9 mouse cellular contexts compared by ENCODE assay signal in genomic region chr1:161400126-161400525, GRCm38 (mm10). TPM values are rescaled to one million over a fixed set of nuclear protein-coding genes. Genes with fewer than 3 reads are reported as not detected.
DNase-seq lines count a peak whose midpoint lies in the region; ATAC-seq and TF ChIP-seq lines count a peak whose summit lies in the region.
"Had no signal": no experiment of that assay in that cellular context is flagged by ENCODE, and none has a peak within 500 bp of the region (broad histone marks: within the 10 kb centered on the region; RNA-seq: fewer than 3 reads in every experiment).

No protein-coding gene starts in this region.

- ATAC-seq in lung, embryonic 16.5 days (ENCODE audit: low read depth), result peak; percentile 72

- no peak overlapping the region for H3K4me2 ChIP-seq in lung, embryonic 16.5 days (ENCODE audit: low read depth, low read length)
- H3K4me2 ChIP-seq: heart, embryonic 15.5 days had no signal

- 24% methylated on average over 6 of the region's 6 CpGs for WGBS in large intestine, adult 2 months
- 11% methylated on average over 6 of the region's 6 CpGs for WGBS in lung, embryonic 16.5 days

- H3K4me1 ChIP-seq in ES-Bruce4 (ENCODE audit: control insufficient read depth, insufficient read depth, low read length), result no peaks in the 10 kb centered on the region
- H3K4me1 ChIP-seq in lung, embryonic 16.5 days (replicated peaks; ENCODE audit: control insufficient read depth, insufficient read depth, low read length), result no peaks in the 10 kb centered on the region; the same call in 1 of the 2 replicates
- H3K4me1 ChIP-seq: heart, embryonic 15.5 days had no signal

- H3K9ac ChIP-seq in ES-Bruce4 (ENCODE audit: low read depth, poor library complexity, severe bottlenecking), result no peak overlapping the region
- H3K9ac ChIP-seq in lung, embryonic 16.5 days (ENCODE audit: low read length), result no peak overlapping the region
- H3K9ac ChIP-seq: heart, embryonic 15.5 days had no signal

- TF ChIP-seq POLR2A in ES-Bruce4 (IDR thresholded peaks at IDR 0.05; ENCODE audit: insufficient read depth, low read length), result no peak

- no peaks in the 10 kb centered on the region for H3K27me3 ChIP-seq in ES-Bruce4 (ENCODE audit: control insufficient read depth, insufficient read depth, low read length, poor library complexity, severe bottlenecking)
- no peaks in the 10 kb centered on the region for H3K27me3 ChIP-seq in lung, embryonic 16.5 days (ENCODE audit: control insufficient read depth, insufficient read depth, low read depth, low read length)
- H3K27me3 ChIP-seq: heart, embryonic 15.5 days had no signal

- DNase-seq in A20 (ENCODE audit: low read depth, low spot score) (peak; percentile 60), MN1 (ENCODE audit: low spot score) (no peak)
- peak; percentile 9 for DNase-seq in cerebellum, adult 9-11 months
- DNase-seq in gastrocnemius, postnatal 25 days, result peak; percentile 24
- peak; percentile 6 for DNase-seq in large intestine, adult 2 months (ENCODE audit: low read depth, low spot score)
- peak; percentile 81 for DNase-seq in right cerebral cortex, postnatal 14 days

- no peak overlapping the region for H3K4me3 ChIP-seq in ES-Bruce4 (ENCODE audit: low read depth, low read length)
- no peak overlapping the region for H3K4me3 ChIP-seq in lung, embryonic 16.5 days (ENCODE audit: low read length)
- H3K4me3 ChIP-seq: heart, embryonic 15.5 days had no signal

- H3K27ac ChIP-seq in ES-Bruce4 (ENCODE audit: insufficient read depth, low read length), result no peak overlapping the region
- no peak overlapping the region for H3K27ac ChIP-seq in lung, embryonic 16.5 days (ENCODE audit: low read length)
- H3K27ac ChIP-seq: heart, embryonic 15.5 days had no signal

- TF ChIP-seq EP300 in ES-Bruce4 (IDR thresholded peaks at IDR 0.05; ENCODE audit: insufficient read depth, low read depth, low read length), result no peak

- H3K9me3 ChIP-seq in ES-Bruce4 (replicated peaks; ENCODE audit: control insufficient read depth, insufficient read depth, low read length, poor library complexity, severe bottlenecking), result peaks cover 3% of the 10 kb centered on the region; the same call in 1 of the 2 replicates
- no peaks in the 10 kb centered on the region for H3K9me3 ChIP-seq in lung, embryonic 16.5 days (ENCODE audit: control insufficient read depth, low read length)
- H3K9me3 ChIP-seq: heart, embryonic 15.5 days had no signal

- peak; percentile 19 for TF ChIP-seq CTCF in ES-Bruce4 (IDR thresholded peaks at IDR 0.05; ENCODE audit: low read depth, low read length)

- no peaks in the 10 kb centered on the region for H3K36me3 ChIP-seq in ES-Bruce4 (ENCODE audit: control insufficient read depth, insufficient read depth, low read length, poor library complexity, severe bottlenecking)
- no peaks in the 10 kb centered on the region for H3K36me3 ChIP-seq in lung, embryonic 16.5 days (ENCODE audit: control insufficient read depth, insufficient read depth, low read length)
- H3K36me3 ChIP-seq: heart, embryonic 15.5 days had no signal

RNA-seq across cellular contexts. Expression of gene Tnfsf4, which starts 4.9 kb away (rescaled TPM):
- not detected in 2 replicates for polyA plus RNA-seq in ES-Bruce4 (2011; ENCODE audit: insufficient read depth, insufficient read length, low read depth, missing spikeins)
- total RNA-seq in gastrocnemius, postnatal 25 days (2021), result not detected
- polyA plus RNA-seq in large intestine, adult 2 months (2012; rRNA removed), result not detected in 2 replicates
- polyA plus RNA-seq in lung, embryonic 16.5 days (2015; fragmentation: Nextera tagmentation; extraction: Ambion mirVana), result not detected in 2 replicates
